Mouse (Mus musculus): ENCODE data around the gene Pcna. TPM values are rescaled to one million over a fixed set of nuclear protein-coding genes. Genes with fewer than 3 reads are reported as not detected.
A peak's percentile ranks its signal among the peaks of the same experiment; 100 is the strongest.

The Pcna gene
- polyA plus RNA-seq, 1 experiment, result 284 TPM

- Histone ChIP-seq H3K4me1 (ENCODE audit: control insufficient read depth, insufficient read depth, low read length) (peaks cover 4% of the 10 kb centered on the region), H3K27ac (ENCODE audit: control insufficient read depth, insufficient read depth, low read depth, low read length, poor library complexity) (no peak overlapping the region)
- 44% methylated on average over 3 of the region's 3 CpGs for WGBS
These were observed 13.0 kb upstream of the Pcna start for GRCm38 (mm10) chr2:132266086-132266485.

GRCm38 (mm10) chr2:132265196-132265595 lies 12.1 kb upstream of the Pcna start:
- TF ChIP-seq CTCF (IDR thresholded peaks at IDR 0.05; ENCODE audit: control insufficient read depth, insufficient read depth, low read length), result no peak
- TF ChIP-seq POLR2A (IDR thresholded peaks at IDR 0.05; ENCODE audit: borderline replicate concordance, control insufficient read depth, low read depth, low read length), result no peak
- WGBS, result 40% methylated on average over 9 of the region's 9 CpGs
- Histone ChIP-seq H3K4me1 (ENCODE audit: control insufficient read depth, insufficient read depth, low read length) (peaks cover 4% of the 10 kb centered on the region), H3K27ac (ENCODE audit: control insufficient read depth, insufficient read depth, low read depth, low read length, poor library complexity) (no peak overlapping the region; the same call in 1 of the 2 replicates), H3K4me3 (replicated peaks; ENCODE audit: control insufficient read depth, low read depth, low read length) (peak overlapping the region; percentile 41)

More at GRCm38 (mm10) chr2:132266086-132266485, 13.0 kb upstream of the Pcna start:
- no peak overlapping the region for H3K4me3 ChIP-seq (replicated peaks; ENCODE audit: control insufficient read depth, low read depth, low read length)
- TF ChIP-seq POLR2A (IDR thresholded peaks at IDR 0.05; ENCODE audit: borderline replicate concordance, control insufficient read depth, low read depth, low read length) (0 out of 2 replicates have a peak, but pooled peaks have one; percentile 16), CTCF (IDR thresholded peaks at IDR 0.05; ENCODE audit: control insufficient read depth, insufficient read depth, low read length) (no peak)

- Histone ChIP-seq H3K4me1 (ENCODE audit: control insufficient read depth, insufficient read depth, low read length) (peaks cover 4% of the 10 kb centered on the region), H3K27ac (ENCODE audit: control insufficient read depth, insufficient read depth, low read depth, low read length, poor library complexity) (peak overlapping the region; percentile 97; the same call in 1 of the 2 replicates), H3K4me3 (replicated peaks; ENCODE audit: control insufficient read depth, low read depth, low read length) (peak overlapping the region; percentile 98)
- TF ChIP-seq CTCF (IDR thresholded peaks at IDR 0.05; ENCODE audit: control insufficient read depth, insufficient read depth, low read length) (no peak), POLR2A (IDR thresholded peaks at IDR 0.05; ENCODE audit: borderline replicate concordance, control insufficient read depth, low read depth, low read length) (no peak)
- WGBS, result 12% methylated on average over 6 of the region's 6 CpGs
These were observed 11.2 kb upstream of the Pcna start for GRCm38 (mm10) chr2:132264266-132264710.

GRCm38 (mm10) chr2:132263421-132264265 lies 10.5 kb upstream of the Pcna start:
- under 1% methylated on average over 47 of the region's 47 CpGs for WGBS
- H3K27ac ChIP-seq (ENCODE audit: control insufficient read depth, insufficient read depth, low read depth, low read length, poor library complexity), result peak overlapping the region; percentile 97

GRCm38 (mm10) chr2:132262879-132263398 lies 9.8 kb upstream of the Pcna start, which contains the start of gene Cds2:
TSS of gene Cds2 (plus strand) at chr2:132263148.
- H3K4me1 ChIP-seq (ENCODE audit: control insufficient read depth, insufficient read depth, low read length), result peaks cover 4% of the 10 kb centered on the region
- peak; percentile 57; the same call in 1 of the 2 replicates for TF ChIP-seq POLR2A (IDR thresholded peaks at IDR 0.05; ENCODE audit: borderline replicate concordance, control insufficient read depth, low read depth, low read length)
- TF ChIP-seq CTCF (IDR thresholded peaks at IDR 0.05; ENCODE audit: control insufficient read depth, insufficient read depth, low read length), result peak; percentile 96
- WGBS, result under 1% methylated on average over 49 of the region's 49 CpGs
- H3K4me3 ChIP-seq (replicated peaks; ENCODE audit: control insufficient read depth, low read depth, low read length), result peak within 1 kb of the TSS; percentile 98
- peak within 1 kb of the TSS; percentile 97 for H3K27ac ChIP-seq (ENCODE audit: control insufficient read depth, insufficient read depth, low read depth, low read length, poor library complexity)

More at GRCm38 (mm10) chr2:132263421-132264265, 10.5 kb upstream of the Pcna start:
- TF ChIP-seq CTCF (IDR thresholded peaks at IDR 0.05; ENCODE audit: control insufficient read depth, insufficient read depth, low read length), result no peak
- no peak for TF ChIP-seq POLR2A (IDR thresholded peaks at IDR 0.05; ENCODE audit: borderline replicate concordance, control insufficient read depth, low read depth, low read length)
- Histone ChIP-seq H3K4me1 (ENCODE audit: control insufficient read depth, insufficient read depth, low read length) (peaks cover 4% of the 10 kb centered on the region), H3K4me3 (replicated peaks; ENCODE audit: control insufficient read depth, low read depth, low read length) (peak overlapping the region; percentile 98)

GRCm38 (mm10) chr2:132262175-132262574 lies 9.1 kb upstream of the Pcna start:
- H3K4me3 ChIP-seq (replicated peaks; ENCODE audit: control insufficient read depth, low read depth, low read length), result no peak overlapping the region
- H3K4me1 ChIP-seq (ENCODE audit: control insufficient read depth, insufficient read depth, low read length), result peaks cover 4% of the 10 kb centered on the region
- TF ChIP-seq CTCF (IDR thresholded peaks at IDR 0.05; ENCODE audit: control insufficient read depth, insufficient read depth, low read length) (no peak), POLR2A (IDR thresholded peaks at IDR 0.05; ENCODE audit: borderline replicate concordance, control insufficient read depth, low read depth, low read length) (no peak)
- 40% methylated on average over 6 of the region's 6 CpGs for WGBS
- no peak overlapping the region for H3K27ac ChIP-seq (ENCODE audit: control insufficient read depth, insufficient read depth, low read depth, low read length, poor library complexity)

- WGBS, result 86% methylated on average over 3 of the region's 3 CpGs
- Histone ChIP-seq H3K4me3 (replicated peaks; ENCODE audit: control insufficient read depth, low read depth, low read length) (no peak overlapping the region), H3K4me1 (ENCODE audit: control insufficient read depth, insufficient read depth, low read length) (peaks cover 4% of the 10 kb centered on the region), H3K27ac (ENCODE audit: control insufficient read depth, insufficient read depth, low read depth, low read length, poor library complexity) (no peak overlapping the region)
- TF ChIP-seq POLR2A (IDR thresholded peaks at IDR 0.05; ENCODE audit: borderline replicate concordance, control insufficient read depth, low read depth, low read length), result no peak
- TF ChIP-seq CTCF (IDR thresholded peaks at IDR 0.05; ENCODE audit: control insufficient read depth, insufficient read depth, low read length), result no peak
These were observed 7.5 kb upstream of the Pcna start for GRCm38 (mm10) chr2:132260601-132261000.
